Mouse (Mus musculus) regulatory T cell (primary cell): ENCODE data around the gene Man1a2.

ENCODE experiments used
- in situ Hi-C: fragments of 300-600 bp; cut with MboI, MseI; formaldehyde crosslinking; loops from one replicate; pipeline ENCODE4 v1.15.1; 2025; ENCODE audit warnings: high pct_unique_total_duplicates

The Man1a2 gene

GRCm38 (mm10) chr3:100515093-100515753 is 170.1 kb downstream of the Man1a2 start:
- in situ Hi-C loops: loop anchor here (10.0 kb wide), 1 partner anchor 1070 kb away; no protein-coding TSS in a partner anchor
